In genomic region chr6:30005851-30006250, GRCm38 (mm10) we compare ENCODE assay signal across 34 mouse cellular contexts.
"Had no signal": no experiment of that assay in that cellular context is flagged by ENCODE, and none has a peak within 500 bp of the region (broad histone marks: within the 10 kb centered on the region; RNA-seq: fewer than 3 reads in every experiment).

No protein-coding gene starts in this region.

- H3K27me3 ChIP-seq: heart, embryonic 12.5 days; heart, embryonic 13.5 days; heart, embryonic 15.5 days; hindbrain, embryonic 12.5 days; hindbrain, embryonic 13.5 days; hindbrain, embryonic 15.5 days; intestine, embryonic 15.5 days; kidney, embryonic 15.5 days had no signal

- H3K4me1 ChIP-seq: heart, embryonic 12.5 days; heart, embryonic 13.5 days; heart, embryonic 15.5 days; hindbrain, embryonic 10.5 days; hindbrain, embryonic 12.5 days; hindbrain, embryonic 15.5 days; intestine, embryonic 15.5 days; kidney, embryonic 15.5 days had no signal

- DNase-seq: heart, postnatal 10 days; heart, postnatal 14 days; heart, postnatal 36 days; heart, postnatal 4 days; kidney, adult 11 months; kidney, adult 18-20 months; kidney, adult 2 months; kidney, adult 8-10 months; kidney, adult 9 months; kidney, postnatal 10 days; kidney, postnatal 14 days; kidney, postnatal 25 days; kidney, postnatal 36 days; kidney, postnatal 4 days; layer of hippocampus, adult 9-11 months; layer of hippocampus, postnatal 36 days had no signal

- H3K9ac ChIP-seq: heart, embryonic 12.5 days; heart, embryonic 13.5 days; heart, embryonic 15.5 days; hindbrain, embryonic 12.5 days; hindbrain, embryonic 13.5 days; hindbrain, embryonic 14.5 days; hindbrain, embryonic 15.5 days; intestine, embryonic 15.5 days; kidney, embryonic 15.5 days had no signal

- H3K4me2 ChIP-seq: heart, embryonic 12.5 days; heart, embryonic 13.5 days; heart, embryonic 15.5 days; hindbrain, embryonic 12.5 days; hindbrain, embryonic 13.5 days; hindbrain, embryonic 14.5 days; hindbrain, embryonic 15.5 days; intestine, embryonic 15.5 days; kidney, embryonic 15.5 days had no signal

- ATAC-seq: hindbrain, embryonic 16.5 days; hindbrain, postnatal 0 days; inflammation-experienced regulatory T-cells, adult 6 months; intestine, embryonic 15.5 days; intestine, embryonic 16.5 days; intestine, postnatal 0 days had no signal

- H3K27ac ChIP-seq: heart, embryonic 13.5 days; heart, embryonic 15.5 days; hindbrain, embryonic 10.5 days; hindbrain, embryonic 12.5 days; hindbrain, embryonic 13.5 days; hindbrain, embryonic 14.5 days; hindbrain, embryonic 15.5 days; hindbrain, postnatal 0 days; intestine, embryonic 15.5 days; kidney, embryonic 15.5 days; kidney, postnatal 0 days; layer of hippocampus, adult 2 months; left cerebral cortex, adult 2 months had no signal

- H3K4me3 ChIP-seq: heart, embryonic 12.5 days; heart, embryonic 13.5 days; heart, embryonic 15.5 days; hindbrain, embryonic 10.5 days; hindbrain, embryonic 12.5 days; hindbrain, embryonic 13.5 days; hindbrain, embryonic 15.5 days; intestine, embryonic 15.5 days; kidney, embryonic 15.5 days; layer of hippocampus, adult 2 months; left cerebral cortex, adult 2 months had no signal

- H3K9me3 ChIP-seq: heart, embryonic 12.5 days; heart, embryonic 15.5 days; hindbrain, embryonic 10.5 days; hindbrain, embryonic 12.5 days; hindbrain, embryonic 13.5 days; hindbrain, embryonic 15.5 days; intestine, embryonic 15.5 days; kidney, embryonic 15.5 days had no signal

- H3K36me3 ChIP-seq: heart, embryonic 12.5 days; heart, embryonic 13.5 days; heart, embryonic 15.5 days; hindbrain, embryonic 10.5 days; hindbrain, embryonic 12.5 days; hindbrain, embryonic 13.5 days; hindbrain, embryonic 15.5 days; intestine, embryonic 15.5 days; kidney, embryonic 15.5 days had no signal
